Mouse (Mus musculus) heart, postnatal 4 days (tissue): ENCODE measurements around the gene Myh2. TPM values are rescaled to one million over a fixed set of nuclear protein-coding genes. Genes with fewer than 3 reads are reported as not detected.

ENCODE experiments used
- total RNA-seq, 2 experiments: library from RNA; stranded (reverse); gene quantifications; 2 replicates each; pipeline ENCODE4 v1.2.3; 2021

Myh2 gene
- total RNA-seq, 2 experiments from 2014 or later = 0.65 TPM; not detected in 1

Other genes with a start within 250 kb of the Myh2 start
- gene Tmem238l, start 214.4 kb upstream of the Myh2 start, total RNA-seq = under 1 TPM; 0.34 to 0.52 TPM
- 1 to 10 TPM; 1.2 to 1.5 TPM for gene Tmem220, start 145.9 kb upstream of the Myh2 start, total RNA-seq
- 10 to 100 TPM; 13.9 to 15.8 TPM for gene Adprm, start 118.4 kb upstream of the Myh2 start, total RNA-seq
- gene Sco1, start 118.4 kb upstream of the Myh2 start, total RNA-seq = 10 to 100 TPM; 18.7 to 18.9 TPM
- under 1 TPM; 0.12 to 0.63 TPM for gene Myh3, start 92.7 kb upstream of the Myh2 start, total RNA-seq
- gene Myh1, start 29.0 kb downstream of the Myh2 start, total RNA-seq = 1 to 10 TPM in 1 of 2 experiments, under 1 TPM in 1; 0.14 to 3.2 TPM
- gene Myh4, start 67.0 kb downstream of the Myh2 start, total RNA-seq = under 1 TPM in 1 of 2 experiments, not detected in 1; 0.77 TPM
- gene Myh8, start 106.1 kb downstream of the Myh2 start, total RNA-seq = 10 to 100 TPM in 1 of 2 experiments, 1 to 10 TPM in 1; 3.0 to 17.6 TPM
- under 1 TPM in 1 of 2 experiments, not detected in 1; 0.07 TPM for gene Myh13, start 150.6 kb downstream of the Myh2 start, total RNA-seq